In the genomic region with DNA sequence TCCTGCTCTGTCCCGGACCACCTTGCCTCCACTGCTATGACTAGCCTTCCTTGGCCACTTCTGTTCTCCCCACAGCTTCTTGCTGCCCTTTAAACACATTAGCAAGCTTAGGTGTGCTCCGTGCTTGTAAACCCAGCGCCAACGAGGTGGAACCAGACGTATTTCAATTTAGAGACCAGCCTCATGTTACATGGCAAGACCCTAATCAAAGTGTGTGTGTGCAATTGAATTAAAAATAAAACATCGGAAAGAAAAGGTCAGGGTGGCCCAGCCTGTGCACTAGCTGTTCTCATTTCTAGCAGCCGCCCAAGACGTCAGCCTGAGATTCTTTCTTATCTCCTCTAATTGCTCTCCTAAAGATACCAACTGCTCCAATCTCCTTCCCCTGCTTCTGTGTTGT, we compare ENCODE assay signal across 8 mouse cellular contexts. TPM values are rescaled to one million over a fixed set of nuclear protein-coding genes. Genes with fewer than 3 reads are reported as not detected.
A peak's percentile ranks its signal among the peaks of the same experiment; 100 is the strongest.
DNase-seq lines count a peak whose midpoint lies in the region; ATAC-seq and TF ChIP-seq lines count a peak whose summit lies in the region.

No protein-coding gene starts in this region.

- peak overlapping the region; percentile 96; the same call in 1 of the 2 replicates for H3K9ac ChIP-seq in liver, embryonic 12.5 days
- peak overlapping the region; percentile 38; the same call in 1 of the 2 replicates for H3K9ac ChIP-seq in stomach, embryonic 16.5 days (ENCODE audit: low read length)

- no peaks in the 10 kb centered on the region for H3K9me3 ChIP-seq in liver, embryonic 12.5 days (replicated peaks)
- no peaks in the 10 kb centered on the region for H3K9me3 ChIP-seq in stomach, embryonic 16.5 days (replicated peaks; ENCODE audit: control insufficient read depth, low read length)

- no peaks in the 10 kb centered on the region for H3K27me3 ChIP-seq in cerebellum, adult 2 months (ENCODE audit: control insufficient read depth, insufficient read depth, low read length)
- no peaks in the 10 kb centered on the region; the same call in 1 of the 2 replicates for H3K27me3 ChIP-seq in spleen, adult 2 months (ENCODE audit: control insufficient read depth, insufficient read depth, low read length)
- no peaks in the 10 kb centered on the region for H3K27me3 ChIP-seq in liver, embryonic 12.5 days (replicated peaks)
- no peaks in the 10 kb centered on the region for H3K27me3 ChIP-seq in stomach, embryonic 16.5 days (ENCODE audit: control insufficient read depth, insufficient read depth, low read length)

- H3K27ac ChIP-seq in cerebellum, adult 2 months (ENCODE audit: insufficient read depth, low read length): peak overlapping the region; percentile 6; the same call in 1 of the 2 replicates
- H3K27ac ChIP-seq in spleen, adult 2 months (ENCODE audit: insufficient read depth, low read length): no peak overlapping the region
- H3K27ac ChIP-seq in liver, embryonic 12.5 days: peak overlapping the region; percentile 92
- H3K27ac ChIP-seq in stomach, embryonic 16.5 days (ENCODE audit: low read length): no peak overlapping the region

- TF ChIP-seq POLR2A in cerebellum, adult 2 months (IDR thresholded peaks at IDR 0.05; ENCODE audit: borderline replicate concordance, insufficient read depth, low read length): no peak
- TF ChIP-seq POLR2A in spleen, adult 2 months (IDR thresholded peaks at IDR 0.05; ENCODE audit: low read depth, low read length): no peak

- ATAC-seq in liver, embryonic 12.5 days: no peak
- ATAC-seq in stomach, embryonic 16.5 days (ENCODE audit: insufficient read depth, low FRiP score): no peak

- H3K4me1 ChIP-seq in cerebellum, adult 2 months (ENCODE audit: control insufficient read depth, insufficient read depth, low read length): peaks cover 21% of the 10 kb centered on the region
- peaks cover 16% of the 10 kb centered on the region for H3K4me1 ChIP-seq in spleen, adult 2 months (ENCODE audit: control insufficient read depth, insufficient read depth, insufficient read length)
- H3K4me1 ChIP-seq in liver, embryonic 12.5 days: peaks cover 52% of the 10 kb centered on the region
- H3K4me1 ChIP-seq in stomach, embryonic 16.5 days (ENCODE audit: control insufficient read depth, insufficient read depth, low read length): peaks cover 36% of the 10 kb centered on the region

- H3K4me3 ChIP-seq in cerebellum, adult 2 months (replicated peaks; ENCODE audit: insufficient read depth, low read depth, low read length): peak overlapping the region; percentile 82
- H3K4me3 ChIP-seq in spleen, adult 2 months (ENCODE audit: extremely low read depth, insufficient read depth, insufficient read length): 0 out of 2 replicates have a peak overlapping the region, but pooled peaks have one; percentile 86
- peak overlapping the region; percentile 99 for H3K4me3 ChIP-seq in liver, embryonic 12.5 days
- peak overlapping the region; percentile 98 for H3K4me3 ChIP-seq in stomach, embryonic 16.5 days (replicated peaks; ENCODE audit: low read length)

- DNase-seq in cerebellum, adult 2 months: no peak
- no peak for DNase-seq in cerebellum, postnatal 36 days
- no peak for DNase-seq in spleen, adult 2 months (ENCODE audit: low read depth in 1 of 2, low spot score in 2 of 2)
- no peak for DNase-seq in spleen, postnatal 36 days (ENCODE audit: low spot score in 2 of 2)
- no peak for DNase-seq in urinary bladder, postnatal 36 days (ENCODE audit: low spot score in 2 of 2)
- DNase-seq in spleen, adult 12 weeks (ENCODE audit: low spot score): no peak

- peak overlapping the region; percentile 91 for H3K4me2 ChIP-seq in liver, embryonic 12.5 days
- H3K4me2 ChIP-seq in stomach, embryonic 16.5 days (ENCODE audit: low read depth, low read length): peak overlapping the region; percentile 60

- peaks cover 2% of the 10 kb centered on the region; the same call in 1 of the 2 replicates for H3K36me3 ChIP-seq in spleen, adult 2 months (ENCODE audit: control insufficient read depth, insufficient read depth, low read length)
- peaks cover 18% of the 10 kb centered on the region for H3K36me3 ChIP-seq in liver, embryonic 12.5 days
- H3K36me3 ChIP-seq in stomach, embryonic 16.5 days (ENCODE audit: control insufficient read depth, insufficient read depth, low read length): no peaks in the 10 kb centered on the region

- WGBS in cerebellum, adult 2 months: 23% methylated on average over 8 of the region's 8 CpGs
- 40% methylated on average over 8 of the region's 8 CpGs for WGBS in spleen, adult 2 months
- WGBS in liver, embryonic 12.5 days (ENCODE audit: insufficient replicate concordance): 35% methylated on average over 8 of the region's 8 CpGs
- 35% methylated on average over 8 of the region's 8 CpGs for WGBS in stomach, embryonic 16.5 days

- TF ChIP-seq CTCF in cerebellum, adult 2 months (IDR thresholded peaks at IDR 0.05; ENCODE audit: borderline replicate concordance, insufficient read depth, low read depth, low read length): no peak
- no peak for TF ChIP-seq CTCF in spleen, adult 2 months (IDR thresholded peaks at IDR 0.05; ENCODE audit: extremely low read depth, insufficient read depth, insufficient read length, insufficient replicate concordance)

RNA-seq across cellular contexts. Expression of a gene that starts 0.8 kb away (rescaled TPM):
- polyA plus RNA-seq in cerebellum, adult 2 months (2012; rRNA removed): 70.0 and 74.9 TPM in 2 replicates
- 11.3 and 11.9 TPM in 2 replicates for polyA plus RNA-seq in spleen, adult 2 months (2012; rRNA removed)
- polyA plus RNA-seq in liver, embryonic 12.5 days (2016; fragmentation: Nextera tagmentation; extraction: Ambion mirVana): 24.9 and 26.9 TPM in 2 replicates
- 12.2 and 12.4 TPM in 2 replicates for polyA plus RNA-seq in stomach, embryonic 16.5 days (2015; fragmentation: Nextera tagmentation; extraction: Ambion mirVana)

RNA-seq across cellular contexts. Expression of a gene that starts 1.0 kb away (rescaled TPM):
- polyA plus RNA-seq in cerebellum, adult 2 months (2012; rRNA removed): 87.6 and 88.7 TPM in 2 replicates
- 47.1 and 49.7 TPM in 2 replicates for polyA plus RNA-seq in spleen, adult 2 months (2012; rRNA removed)
- 3.7 and 4.3 TPM in 2 replicates for polyA plus RNA-seq in liver, embryonic 12.5 days (2016; fragmentation: Nextera tagmentation; extraction: Ambion mirVana)
- 13.1 and 14.8 TPM in 2 replicates for polyA plus RNA-seq in stomach, embryonic 16.5 days (2015; fragmentation: Nextera tagmentation; extraction: Ambion mirVana)

Comparison
In these comparisons a context has a peak if more than half of its experiments do, and no peak if none do; other contexts are left out.
1. H3K27ac ChIP-seq: peak in cerebellum, adult 2 months (single experiment) and liver, embryonic 12.5 days (single experiment); none in spleen, adult 2 months (single experiment) and stomach, embryonic 16.5 days (single experiment).
2. Peak in every context shown above with its lines, with median percentiles within 50 percentile points of each other: H3K4me3 ChIP-seq.